ENCODE assay signal across 8 mouse cellular contexts in the genomic region with DNA sequence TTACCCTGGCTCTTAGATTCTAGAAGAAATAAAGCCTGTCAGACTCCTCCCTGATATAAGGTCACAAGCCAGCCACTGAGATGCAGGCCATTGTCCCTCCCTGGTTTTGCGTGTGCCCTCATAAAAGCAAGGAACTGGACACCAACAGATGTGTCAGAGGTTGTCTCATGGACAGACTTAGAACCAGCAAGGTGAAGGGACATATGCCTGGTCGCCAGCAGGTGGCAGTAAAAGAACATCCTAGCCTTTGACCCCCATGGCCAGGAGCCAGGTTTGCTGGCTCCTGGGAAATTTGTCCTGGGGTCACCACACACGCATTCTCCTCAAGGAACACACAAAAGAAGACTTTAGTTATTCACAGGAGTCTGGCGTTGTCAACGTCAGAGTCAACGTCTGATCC.
DNase-seq lines count a peak whose midpoint lies in the region; ATAC-seq and TF ChIP-seq lines count a peak whose summit lies in the region.

No protein-coding gene starts in this region.

- WGBS in hindbrain, postnatal 0 days, result 35% methylated on average over 6 of the region's 6 CpGs
- WGBS in hindbrain, embryonic 14.5 days, result 28% methylated on average over 6 of the region's 6 CpGs
- WGBS in heart, embryonic 12.5 days, result 27% methylated on average over 6 of the region's 6 CpGs

- peak; percentile 36 for DNase-seq in hindbrain, postnatal 0 days (ENCODE audit: low spot score)
- DNase-seq in hindbrain, embryonic 14.5 days (ENCODE audit: low spot score), result no peak
- peak; percentile 13 to 27 for DNase-seq in B cell, adult 2 months
- DNase-seq in WW6 (ENCODE audit: low read depth, low spot score), result peak; percentile 26
- DNase-seq in kidney, postnatal 25 days, result peak; percentile 46 to 50
- DNase-seq in thymus, postnatal 25 days, result peak; percentile 13
- DNase-seq in left cerebral cortex, adult 11 months (ENCODE audit: low spot score), result no peak

- H3K4me2 ChIP-seq in hindbrain, postnatal 0 days (ENCODE audit: low read depth, low read length), result no peak overlapping the region
- no peak overlapping the region for H3K4me2 ChIP-seq in hindbrain, embryonic 14.5 days (replicated peaks)
- H3K4me2 ChIP-seq in heart, embryonic 12.5 days, result no peak overlapping the region

- no peak overlapping the region for H3K4me3 ChIP-seq in hindbrain, postnatal 0 days (ENCODE audit: low read length)
- H3K4me3 ChIP-seq in hindbrain, embryonic 14.5 days (replicated peaks; ENCODE audit: low read length), result no peak overlapping the region
- H3K4me3 ChIP-seq in heart, embryonic 12.5 days, result no peak overlapping the region

- TF ChIP-seq CTCF in hindbrain, postnatal 0 days (IDR thresholded peaks at IDR 0.05; ENCODE audit: low read depth), result peak; percentile 71

- H3K9me3 ChIP-seq in hindbrain, postnatal 0 days (ENCODE audit: low read length), result no peaks in the 10 kb centered on the region
- H3K9me3 ChIP-seq in hindbrain, embryonic 14.5 days (ENCODE audit: control insufficient read depth, low read length), result no peaks in the 10 kb centered on the region
- H3K9me3 ChIP-seq in heart, embryonic 12.5 days (replicated peaks), result no peaks in the 10 kb centered on the region

- ATAC-seq in hindbrain, postnatal 0 days, result no peak
- no peak for ATAC-seq in hindbrain, embryonic 14.5 days (ENCODE audit: low FRiP score)
- ATAC-seq in heart, embryonic 12.5 days (ENCODE audit: insufficient number of reproducible peaks, low FRiP score), result no peak

- no peaks in the 10 kb centered on the region for H3K36me3 ChIP-seq in hindbrain, postnatal 0 days (ENCODE audit: insufficient read depth, low read length)
- H3K36me3 ChIP-seq in hindbrain, embryonic 14.5 days (replicated peaks; ENCODE audit: control insufficient read depth, insufficient read depth), result no peaks in the 10 kb centered on the region
- H3K36me3 ChIP-seq in heart, embryonic 12.5 days, result no peaks in the 10 kb centered on the region

- 0 out of 2 replicates have a peak, but pooled peaks cover 5% of the 10 kb centered on the region for H3K4me1 ChIP-seq in hindbrain, postnatal 0 days (ENCODE audit: insufficient read depth, low read length)
- H3K4me1 ChIP-seq in hindbrain, embryonic 14.5 days (replicated peaks; ENCODE audit: control insufficient read depth, insufficient read depth, low read length), result peaks cover 2% of the 10 kb centered on the region
- H3K4me1 ChIP-seq in heart, embryonic 12.5 days (replicated peaks), result no peaks in the 10 kb centered on the region

- no peaks in the 10 kb centered on the region for H3K27me3 ChIP-seq in hindbrain, postnatal 0 days (ENCODE audit: insufficient read depth, low read length)
- no peaks in the 10 kb centered on the region for H3K27me3 ChIP-seq in hindbrain, embryonic 14.5 days (ENCODE audit: control insufficient read depth, insufficient read depth, low read length)
- H3K27me3 ChIP-seq in heart, embryonic 12.5 days (replicated peaks), result peaks cover 10% of the 10 kb centered on the region; the same call in 1 of the 2 replicates

- H3K27ac ChIP-seq in hindbrain, postnatal 0 days, result no peak overlapping the region
- H3K27ac ChIP-seq in hindbrain, embryonic 14.5 days, result no peak overlapping the region
- H3K27ac ChIP-seq in heart, embryonic 12.5 days (ENCODE audit: poor library complexity, severe bottlenecking), result no peak overlapping the region

- H3K9ac ChIP-seq in hindbrain, postnatal 0 days (replicated peaks; ENCODE audit: low read length), result no peak overlapping the region
- H3K9ac ChIP-seq in hindbrain, embryonic 14.5 days, result no peak overlapping the region
- no peak overlapping the region for H3K9ac ChIP-seq in heart, embryonic 12.5 days

Comparison
In these comparisons a context has a peak if more than half of its experiments do, and no peak if none do; other contexts are left out.
1. DNase-seq: peak in hindbrain, postnatal 0 days (single experiment), B cell, adult 2 months (2 of 2), WW6 (single experiment), kidney, postnatal 25 days (2 of 2) and thymus, postnatal 25 days (single experiment); none in hindbrain, embryonic 14.5 days (single experiment) and left cerebral cortex, adult 11 months (single experiment).